Mouse (Mus musculus): Measurements from ENCODE around the gene Gm6034. TPM values are rescaled to one million over a fixed set of nuclear protein-coding genes. Genes with fewer than 3 reads are reported as not detected.
"Not testable (repeated sequence)": the region's sequence is repeated elsewhere in the genome, so short reads cannot be mapped to it uniquely, and the experiment has no call there.

The Gm6034 gene
- polyA plus RNA-seq, 1 experiment from 2014 or later, result not detected

DNA sequence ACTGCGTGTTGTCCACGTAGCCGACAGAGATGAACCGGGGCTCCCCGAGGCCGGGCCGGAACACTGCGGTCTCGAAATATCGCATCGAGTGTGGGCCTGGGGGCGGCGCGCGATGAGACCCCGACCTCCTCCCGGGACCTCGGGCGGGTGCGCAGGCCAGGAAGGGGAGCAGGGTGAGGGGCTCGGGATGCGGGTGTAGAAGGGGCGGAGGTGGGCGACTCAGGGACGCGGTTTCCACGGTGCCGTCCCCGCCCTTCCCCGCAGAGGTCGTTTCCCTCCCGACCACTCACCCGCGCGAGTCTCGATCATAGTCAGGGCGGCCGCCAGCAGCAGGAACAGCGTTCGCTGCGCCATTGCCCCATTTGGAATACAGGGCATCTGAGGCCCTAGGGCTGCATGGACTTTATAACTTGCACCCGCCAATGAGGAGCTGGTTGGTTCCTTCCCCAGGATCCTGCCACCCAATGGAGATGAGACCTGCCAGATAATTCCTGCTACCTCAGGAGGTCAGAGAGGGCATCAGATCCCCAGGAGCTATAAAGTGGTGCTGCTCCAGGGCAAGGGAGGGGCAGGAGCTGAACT lies 41.2 kb downstream of the Gm6034 start:
- H3K27me3 ChIP-seq (replicated peaks), result peaks cover 65% of the 10 kb centered on the region
- H3K4me3 ChIP-seq, result peak overlapping the region; percentile 59
- H3K4me1 ChIP-seq, result peaks cover 12% of the 10 kb centered on the region
- under 1% methylated on average over 42 of the region's 42 CpGs for WGBS
- peak overlapping the region; percentile 95 for H3K4me2 ChIP-seq
- H3K9ac ChIP-seq, result peak overlapping the region; percentile 65
- no peak overlapping the region for H3K27ac ChIP-seq (replicated peaks)
- no peaks in the 10 kb centered on the region for H3K36me3 ChIP-seq
- no peak for ATAC-seq (ENCODE audit: extremely low read depth, insufficient number of reproducible peaks, low FRiP score, low TSS enrichment)
- no peaks in the 10 kb centered on the region for H3K9me3 ChIP-seq

DNA sequence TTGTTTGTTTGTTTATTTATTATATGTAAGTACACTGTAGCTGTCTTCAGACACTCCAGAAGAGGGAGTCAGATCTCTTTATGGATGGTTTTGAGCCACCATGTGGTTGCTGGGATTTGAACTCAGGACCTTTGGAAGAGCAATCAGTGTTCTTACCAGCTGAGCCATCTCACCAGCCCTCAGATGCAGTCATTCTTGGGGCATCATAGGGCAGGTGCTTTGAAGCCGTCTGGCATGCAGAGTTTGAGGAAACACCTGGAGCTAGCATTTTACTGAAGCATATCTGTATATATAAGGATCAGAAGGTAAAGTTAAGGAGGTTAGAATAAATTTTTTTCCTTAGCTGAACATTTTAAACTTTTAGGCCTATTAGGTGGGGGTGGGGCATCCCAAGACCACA lies 43.2 kb downstream of the Gm6034 start:
- not testable (repeated sequence) for H3K36me3 ChIP-seq; H3K9me3 ChIP-seq; H3K9ac ChIP-seq; H3K27ac ChIP-seq (replicated peaks); ATAC-seq (ENCODE audit: extremely low read depth, insufficient number of reproducible peaks, low FRiP score, low TSS enrichment); H3K4me2 ChIP-seq; H3K4me3 ChIP-seq
- Histone ChIP-seq H3K4me1 (peaks cover 12% of the 10 kb centered on the region), H3K27me3 (replicated peaks) (peaks cover 55% of the 10 kb centered on the region)
- WGBS, result 71% methylated on average over 1 of the region's 1 CpGs

GRCm38 (mm10) chr17:36091933-36092332 lies 49.2 kb downstream of the Gm6034 start:
- not testable (repeated sequence) for H3K4me3 ChIP-seq; H3K27ac ChIP-seq (replicated peaks); ATAC-seq (ENCODE audit: extremely low read depth, insufficient number of reproducible peaks, low FRiP score, low TSS enrichment); H3K4me1 ChIP-seq; H3K9me3 ChIP-seq; H3K9ac ChIP-seq; H3K4me2 ChIP-seq; H3K36me3 ChIP-seq
- WGBS, result no CpG with 5 or more reads among the region's 2 CpGs
- peaks cover 19% of the 10 kb centered on the region for H3K27me3 ChIP-seq (replicated peaks)

DNA sequence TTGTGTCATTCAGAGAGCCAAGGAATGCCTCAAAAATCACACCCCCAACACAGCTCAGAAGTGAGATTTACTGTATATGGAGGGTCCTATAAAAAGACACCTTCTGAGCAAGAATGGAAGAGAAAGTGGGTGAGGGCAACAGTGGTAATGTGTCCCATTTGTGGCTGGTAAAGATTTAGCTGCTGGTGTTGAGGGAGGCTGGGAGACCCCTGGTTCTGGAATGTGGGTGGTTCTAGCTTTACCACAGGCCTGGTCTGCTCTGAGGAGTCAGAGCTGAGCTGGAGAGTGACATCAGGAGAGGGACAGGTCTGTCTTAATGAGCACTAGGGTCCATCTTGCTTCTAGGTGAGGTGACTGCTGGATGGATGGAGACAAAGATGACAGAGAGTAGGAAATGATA lies 49.8 kb downstream of the Gm6034 start:
- ATAC-seq (ENCODE audit: extremely low read depth, insufficient number of reproducible peaks, low FRiP score, low TSS enrichment), result not testable (repeated sequence)

DNA sequence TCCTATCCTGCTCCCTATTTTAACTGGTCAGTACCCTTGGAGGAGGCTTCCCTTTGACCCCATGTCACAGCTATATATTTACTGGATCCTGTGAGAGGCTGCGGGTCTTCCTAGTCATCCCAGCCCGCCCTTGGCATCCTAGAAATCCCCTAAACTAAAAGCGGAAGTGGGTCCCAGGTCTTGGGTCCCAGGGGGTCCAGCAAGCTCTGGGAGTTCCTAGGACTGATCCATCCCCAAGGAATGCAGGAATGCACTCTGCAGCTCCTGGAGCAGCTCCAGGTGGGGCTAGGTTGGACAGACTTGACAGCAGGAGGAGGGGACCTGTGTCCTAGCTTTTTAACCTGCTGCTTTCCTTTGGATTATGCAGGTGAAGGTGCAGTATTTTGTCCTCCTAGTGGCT lies 51.2 kb downstream of the Gm6034 start:
- no peak overlapping the region for H3K4me2 ChIP-seq
- no peak for ATAC-seq (ENCODE audit: extremely low read depth, insufficient number of reproducible peaks, low FRiP score, low TSS enrichment)
- no peak overlapping the region for H3K27ac ChIP-seq (replicated peaks)
- no peaks in the 10 kb centered on the region for H3K9me3 ChIP-seq
- 3% methylated on average over 3 of the region's 3 CpGs for WGBS
- no peaks in the 10 kb centered on the region for H3K4me1 ChIP-seq
- H3K36me3 ChIP-seq, result no peaks in the 10 kb centered on the region
- H3K9ac ChIP-seq, result no peak overlapping the region
- H3K4me3 ChIP-seq, result no peak overlapping the region
- H3K27me3 ChIP-seq (replicated peaks), result peaks cover 19% of the 10 kb centered on the region

More for the DNA sequence above, 49.8 kb downstream of the Gm6034 start:
- H3K27ac ChIP-seq (replicated peaks); H3K4me2 ChIP-seq; H3K9me3 ChIP-seq; H3K36me3 ChIP-seq; H3K4me3 ChIP-seq; H3K4me1 ChIP-seq; H3K9ac ChIP-seq: not testable (repeated sequence)
- H3K27me3 ChIP-seq (replicated peaks), result peaks cover 19% of the 10 kb centered on the region

- H3K9ac ChIP-seq; ATAC-seq (ENCODE audit: extremely low read depth, insufficient number of reproducible peaks, low FRiP score, low TSS enrichment); H3K4me1 ChIP-seq; H3K27ac ChIP-seq (replicated peaks); H3K36me3 ChIP-seq; H3K9me3 ChIP-seq; H3K4me3 ChIP-seq; H3K4me2 ChIP-seq: not testable (repeated sequence)
- 64% methylated on average over 2 of the region's 2 CpGs for WGBS
- peaks cover 11% of the 10 kb centered on the region for H3K27me3 ChIP-seq (replicated peaks)
Observed at GRCm38 (mm10) chr17:36099603-36100002, 56.8 kb downstream of the Gm6034 start.

- not testable (repeated sequence) for H3K4me3 ChIP-seq; H3K27me3 ChIP-seq (replicated peaks); H3K4me1 ChIP-seq; H3K27ac ChIP-seq (replicated peaks); ATAC-seq (ENCODE audit: extremely low read depth, insufficient number of reproducible peaks, low FRiP score, low TSS enrichment); H3K9ac ChIP-seq; H3K4me2 ChIP-seq; H3K36me3 ChIP-seq; H3K9me3 ChIP-seq
- 82% methylated on average over 12 of the region's 12 CpGs for WGBS
Observed at GRCm38 (mm10) chr17:36102091-36102490, 59.3 kb downstream of the Gm6034 start.

Other genes with a start within 250 kb of the Gm6034 start
- gene Ier3, start 221.3 kb upstream of the Gm6034 start, polyA plus RNA-seq (2015; fragmentation: Nextera tagmentation; extraction: Ambion mirVana), result 41.7 and 49.9 TPM in 2 replicates
- 81.1 and 99.0 TPM in 2 replicates for gene Flot1, start 219.7 kb upstream of the Gm6034 start, polyA plus RNA-seq (2015; fragmentation: Nextera tagmentation; extraction: Ambion mirVana)
- 741 and 743 TPM in 2 replicates for gene Tubb5, start 204.7 kb upstream of the Gm6034 start, polyA plus RNA-seq (2015; fragmentation: Nextera tagmentation; extraction: Ambion mirVana)
- gene Mdc1, start 201.4 kb upstream of the Gm6034 start, polyA plus RNA-seq (2015; fragmentation: Nextera tagmentation; extraction: Ambion mirVana), result 17.7 and 18.4 TPM in 2 replicates
- gene Nrm, start 181.6 kb upstream of the Gm6034 start, polyA plus RNA-seq (2015; fragmentation: Nextera tagmentation; extraction: Ambion mirVana), result 43.5 and 50.5 TPM in 2 replicates
- 19.8 and 21.0 TPM in 2 replicates for gene Ppp1r18, start 177.4 kb upstream of the Gm6034 start, polyA plus RNA-seq (2015; fragmentation: Nextera tagmentation; extraction: Ambion mirVana)
- 22.8 and 27.7 TPM in 2 replicates for gene Dhx16, start 163.1 kb upstream of the Gm6034 start, polyA plus RNA-seq (2015; fragmentation: Nextera tagmentation; extraction: Ambion mirVana)
- 25.2 and 31.3 TPM in 2 replicates for gene 2310061I04Rik, start 145.5 kb upstream of the Gm6034 start, polyA plus RNA-seq (2015; fragmentation: Nextera tagmentation; extraction: Ambion mirVana)
- gene Atat1, start 132.9 kb upstream of the Gm6034 start, polyA plus RNA-seq (2015; fragmentation: Nextera tagmentation; extraction: Ambion mirVana), result 53.8 and 55.3 TPM in 2 replicates
- gene Mrps18b, start 126.6 kb upstream of the Gm6034 start, polyA plus RNA-seq (2015; fragmentation: Nextera tagmentation; extraction: Ambion mirVana), result 67.8 and 75.9 TPM in 2 replicates
- 24.6 and 26.3 TPM in 2 replicates for gene Ppp1r10, start 126.5 kb upstream of the Gm6034 start, polyA plus RNA-seq (2015; fragmentation: Nextera tagmentation; extraction: Ambion mirVana)
- gene Abcf1, start 73.2 kb upstream of the Gm6034 start, polyA plus RNA-seq (2015; fragmentation: Nextera tagmentation; extraction: Ambion mirVana), result 64.6 and 67.6 TPM in 2 replicates
- 38.9 and 40.3 TPM in 2 replicates for gene Gnl1, start 63.1 kb upstream of the Gm6034 start, polyA plus RNA-seq (2015; fragmentation: Nextera tagmentation; extraction: Ambion mirVana)
- 17.6 and 18.1 TPM in 2 replicates for gene Prr3, start 62.7 kb upstream of the Gm6034 start, polyA plus RNA-seq (2015; fragmentation: Nextera tagmentation; extraction: Ambion mirVana)
- gene H2-T24, start 22.4 kb upstream of the Gm6034 start, polyA plus RNA-seq (2015; fragmentation: Nextera tagmentation; extraction: Ambion mirVana), result 2.4 and 2.8 TPM in 2 replicates
- gene H2-T23, start 10.1 kb upstream of the Gm6034 start, polyA plus RNA-seq (2015; fragmentation: Nextera tagmentation; extraction: Ambion mirVana), result 4.8 and 5.0 TPM in 2 replicates
- gene H2-T22, start 214 bp upstream of the Gm6034 start, polyA plus RNA-seq (2015; fragmentation: Nextera tagmentation; extraction: Ambion mirVana), result 6.9 and 7.5 TPM in 2 replicates
- not detected in 2 replicates for gene Gm11127, start 15.4 kb downstream of the Gm6034 start, polyA plus RNA-seq (2015; fragmentation: Nextera tagmentation; extraction: Ambion mirVana)
- gene Gm19684, start 78.7 kb downstream of the Gm6034 start, polyA plus RNA-seq (2015; fragmentation: Nextera tagmentation; extraction: Ambion mirVana), result not detected in 2 replicates
- gene Gm7030, start 86.5 kb downstream of the Gm6034 start, polyA plus RNA-seq (2015; fragmentation: Nextera tagmentation; extraction: Ambion mirVana), result not detected in 2 replicates
- gene Gm8909, start 125.6 kb downstream of the Gm6034 start, polyA plus RNA-seq (2015; fragmentation: Nextera tagmentation; extraction: Ambion mirVana), result 1.3 and 1.9 TPM in 2 replicates
- gene H2-T3, start 147.3 kb downstream of the Gm6034 start, polyA plus RNA-seq (2015; fragmentation: Nextera tagmentation; extraction: Ambion mirVana), result 0.08 and 0.09 TPM in 2 replicates
- 85.0 and 91.8 TPM in 2 replicates for gene Rpp21, start 215.1 kb downstream of the Gm6034 start, polyA plus RNA-seq (2015; fragmentation: Nextera tagmentation; extraction: Ambion mirVana)
- 10.4 and 11.7 TPM in 2 replicates for gene Trim39, start 229.3 kb downstream of the Gm6034 start, polyA plus RNA-seq (2015; fragmentation: Nextera tagmentation; extraction: Ambion mirVana)
- 0.13 TPM in 1 of 2 replicates, not detected in the other for gene H2-M10.2, start 243.5 kb downstream of the Gm6034 start, polyA plus RNA-seq (2015; fragmentation: Nextera tagmentation; extraction: Ambion mirVana)

Measured in heart, embryonic 13.5 days (tissue).